Mouse (Mus musculus): Measurements from ENCODE around the gene Babam2.

DNA sequence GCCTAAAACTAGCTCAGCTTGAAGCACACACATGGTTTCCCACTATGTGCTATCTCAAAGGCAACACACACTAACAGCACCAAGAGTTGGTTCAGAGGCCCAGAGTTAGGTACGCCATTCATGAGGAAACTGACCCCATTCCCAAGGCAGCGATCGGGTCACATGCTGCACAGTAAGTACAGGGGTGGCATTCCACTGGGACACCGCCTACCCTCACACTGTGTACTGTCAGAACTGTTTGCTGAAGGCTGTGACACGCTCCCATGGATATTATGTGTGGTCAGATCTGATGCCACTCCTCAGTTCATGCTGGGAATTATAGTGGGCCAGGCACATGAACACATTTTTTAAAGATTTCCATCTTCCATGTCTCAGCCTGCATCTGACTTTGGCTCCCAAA lies 374.3 kb downstream of the Babam2 start:
- TF ChIP-seq CTCF (IDR thresholded peaks at IDR 0.05; ENCODE audit: low read depth) (no peak), EP300 (IDR thresholded peaks at IDR 0.05; ENCODE audit: low read depth) (no peak)
